Mouse (Mus musculus) lung, postnatal 14 days (tissue): ENCODE measurements around the gene Hpcal1.

ENCODE experiments used
- DNase-seq: peaks from one replicate; pipeline ENCODE4 v3.0.0; 2021

Hpcal1 gene

GRCm38 (mm10) chr12:17690564-17691281, at the start of gene Hpcal1:
Gene Hpcal1 (plus strand): TSS chr12:17690856.
- peak; percentile 99 for DNase-seq

DNA sequence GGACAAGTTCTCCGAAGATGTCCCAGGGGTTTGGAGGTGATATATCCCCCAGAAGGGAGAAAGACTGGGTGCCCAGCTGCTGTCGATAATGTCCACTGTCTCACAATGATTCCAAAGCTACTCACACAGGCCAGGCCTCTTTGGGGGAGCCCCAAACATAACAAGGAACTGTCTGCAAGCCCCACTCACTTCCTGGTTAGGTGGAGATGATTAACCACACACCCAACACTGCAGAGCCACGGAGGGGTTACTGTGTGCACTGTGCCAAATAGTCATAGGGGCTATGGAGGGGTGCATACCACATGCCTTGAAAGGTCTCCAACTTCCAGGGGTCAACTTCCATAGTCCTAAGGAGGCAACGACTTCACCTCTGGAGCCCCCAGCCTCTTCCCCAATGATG, 49.4 kb upstream of the Hpcal1 start:
- DNase-seq, result no peak

GRCm38 (mm10) chr12:17644385-17645222, 46.1 kb upstream of the Hpcal1 start:
- DNase-seq, result no peak

DNA sequence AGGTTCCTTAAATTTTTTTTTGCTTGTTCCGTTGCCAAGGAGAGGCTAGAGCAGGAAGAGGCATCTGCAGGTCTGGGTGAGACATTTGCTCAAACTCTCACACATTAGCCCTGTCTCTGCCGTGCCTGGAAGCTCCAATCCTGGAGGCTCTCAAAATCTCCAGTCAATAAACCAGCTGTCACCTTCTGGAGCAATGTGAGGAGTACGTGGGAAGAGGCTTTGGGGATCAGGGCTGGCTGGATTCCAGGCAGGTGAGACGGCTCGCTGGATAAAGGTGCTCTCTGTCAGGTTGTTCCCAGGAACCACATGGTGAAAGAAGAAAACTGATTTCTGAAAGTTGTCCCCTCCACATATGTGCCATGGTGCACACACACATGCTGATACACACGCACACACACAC, 44.2 kb upstream of the Hpcal1 start:
- DNase-seq, result no peak

- DNase-seq, result no peak
These were observed 39.2 kb upstream of the Hpcal1 start for GRCm38 (mm10) chr12:17651223-17652095.

DNA sequence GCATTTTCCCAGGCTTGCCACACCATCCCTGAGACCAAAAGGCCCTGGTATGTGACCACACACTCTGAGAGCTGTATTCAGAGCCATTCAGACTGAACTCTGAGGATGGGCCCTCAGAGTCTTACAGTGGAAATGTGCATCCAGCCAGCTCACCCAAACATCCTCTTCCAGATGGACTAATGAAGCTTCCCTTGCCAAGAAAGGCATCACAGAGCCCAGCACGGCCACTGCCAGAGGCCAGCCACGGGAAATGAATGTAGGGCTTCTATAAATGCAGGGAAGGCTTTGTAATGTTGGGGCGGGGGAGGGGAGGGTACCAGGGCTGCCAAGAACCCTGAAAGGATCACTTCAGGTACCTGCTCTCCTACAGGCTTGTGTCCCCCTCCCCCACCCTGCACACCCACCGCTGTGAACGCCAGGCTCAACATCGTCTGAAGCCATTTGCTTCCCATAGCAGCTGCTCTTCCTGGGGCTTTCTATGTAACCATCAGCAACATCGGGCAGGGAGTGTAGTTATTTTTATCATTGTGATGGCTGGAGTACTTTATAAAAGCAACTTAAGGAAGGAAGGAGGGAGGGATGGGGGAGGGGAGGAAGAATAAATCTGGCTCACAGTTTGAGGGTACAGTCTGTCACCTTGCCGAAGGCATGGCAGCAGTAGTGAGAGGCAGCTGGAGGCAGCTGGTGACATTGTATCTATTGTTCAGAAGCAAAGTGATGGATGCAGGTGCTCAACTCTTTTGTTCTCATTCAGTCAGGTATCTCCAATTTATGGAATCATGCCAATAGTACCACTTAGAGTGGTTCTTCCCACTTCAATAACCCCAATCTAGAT, 38.2 kb upstream of the Hpcal1 start:
- no peak for DNase-seq

GRCm38 (mm10) chr12:17653051-17653783, 37.4 kb upstream of the Hpcal1 start:
- no peak for DNase-seq

GRCm38 (mm10) chr12:17657561-17658195, 33.0 kb upstream of the Hpcal1 start:
- DNase-seq, result no peak

DNA sequence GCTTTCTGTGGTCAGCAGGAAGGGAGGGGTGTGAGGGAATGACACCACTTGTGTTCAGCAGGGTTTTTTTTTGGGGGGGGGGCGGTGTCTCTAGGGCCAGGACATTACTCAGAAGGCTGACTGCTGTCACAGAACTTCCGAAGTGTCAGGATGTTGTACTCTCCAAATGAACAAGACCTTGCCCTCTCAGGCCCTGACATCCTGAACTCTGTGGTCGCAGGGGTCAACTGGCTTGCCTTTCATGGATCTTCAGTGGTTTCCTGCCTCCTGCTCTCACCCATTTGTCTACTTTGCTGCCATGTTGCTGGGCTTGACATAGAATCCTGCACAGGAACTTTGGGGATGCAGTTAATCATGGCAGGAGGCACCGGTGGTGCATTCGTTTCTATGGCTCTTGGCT, 32.1 kb upstream of the Hpcal1 start:
- DNase-seq, result no peak

GRCm38 (mm10) chr12:17661483-17661920, 29.2 kb upstream of the Hpcal1 start:
- DNase-seq, result peak; percentile 22

GRCm38 (mm10) chr12:17663991-17664635, 26.5 kb upstream of the Hpcal1 start:
- DNase-seq, result no peak

- DNase-seq, result no peak
These were observed 24.7 kb upstream of the Hpcal1 start for GRCm38 (mm10) chr12:17665906-17666326.

DNA sequence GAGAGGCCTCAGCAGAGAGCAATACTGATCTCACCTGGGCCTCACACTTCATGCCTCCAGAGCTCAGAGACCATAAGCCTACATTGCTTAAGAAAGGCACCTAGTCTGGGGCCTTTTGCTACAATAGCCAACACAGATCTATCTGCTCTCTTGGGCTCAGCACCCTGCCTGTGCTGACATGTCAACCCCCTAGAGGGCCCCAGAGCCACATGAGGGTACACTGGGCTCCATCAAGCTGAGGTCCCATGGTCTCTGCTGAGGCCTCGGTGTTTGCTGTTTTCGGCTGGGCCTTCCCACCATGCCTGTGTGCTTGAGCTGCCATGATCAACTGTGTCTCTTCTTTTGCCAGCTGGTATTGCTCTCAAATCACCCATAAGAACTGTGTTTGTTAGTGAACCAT, 24.0 kb upstream of the Hpcal1 start:
- peak; percentile 48 for DNase-seq

GRCm38 (mm10) chr12:17673729-17674128, 16.9 kb upstream of the Hpcal1 start:
- no peak for DNase-seq

GRCm38 (mm10) chr12:17674182-17674812, 16.4 kb upstream of the Hpcal1 start:
- DNase-seq, result no peak

DNA sequence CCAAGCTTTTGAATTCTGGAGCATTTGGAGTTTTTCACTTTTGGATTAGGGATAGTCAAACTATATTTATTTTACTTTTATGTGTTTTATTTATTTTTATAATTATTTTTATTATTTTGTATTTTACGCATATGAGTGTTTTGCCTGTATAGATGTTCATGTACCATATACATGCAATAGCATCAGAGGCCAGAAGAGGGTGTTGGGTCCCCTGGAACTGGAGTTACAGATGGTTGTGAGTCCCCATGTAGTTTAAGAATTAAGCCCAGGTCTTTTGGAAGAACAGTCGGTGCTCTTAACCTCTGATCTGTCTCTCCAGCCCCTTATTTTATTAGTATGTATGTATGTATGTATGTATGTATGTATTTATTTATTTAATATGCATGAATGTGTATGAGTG, 12.9 kb upstream of the Hpcal1 start:
- DNase-seq, result no peak

DNA sequence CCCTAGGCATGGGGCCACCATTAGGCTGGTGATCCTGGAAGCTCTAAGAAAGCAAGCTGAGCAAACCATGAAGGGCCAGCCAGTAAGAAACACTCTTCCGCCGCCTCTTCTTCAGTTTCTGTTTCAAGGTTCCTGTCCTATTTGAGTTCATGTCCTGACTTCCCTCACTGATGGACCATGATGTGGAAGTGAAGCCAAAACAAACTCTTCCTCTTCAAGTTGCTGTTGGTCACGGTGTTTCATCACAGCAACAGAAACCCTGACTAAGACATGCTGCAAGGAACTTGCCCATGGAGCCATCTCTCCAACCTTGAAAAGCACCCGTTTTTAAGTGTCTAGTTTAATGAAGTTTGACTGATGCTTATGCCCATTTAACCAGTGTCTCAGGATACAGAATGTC, 11.1 kb upstream of the Hpcal1 start:
- no peak for DNase-seq

- DNase-seq, result no peak
These were observed 8.5 kb upstream of the Hpcal1 start for GRCm38 (mm10) chr12:17682161-17682560.

- no peak for DNase-seq
These were observed 6.3 kb upstream of the Hpcal1 start for GRCm38 (mm10) chr12:17684315-17684714.

DNA sequence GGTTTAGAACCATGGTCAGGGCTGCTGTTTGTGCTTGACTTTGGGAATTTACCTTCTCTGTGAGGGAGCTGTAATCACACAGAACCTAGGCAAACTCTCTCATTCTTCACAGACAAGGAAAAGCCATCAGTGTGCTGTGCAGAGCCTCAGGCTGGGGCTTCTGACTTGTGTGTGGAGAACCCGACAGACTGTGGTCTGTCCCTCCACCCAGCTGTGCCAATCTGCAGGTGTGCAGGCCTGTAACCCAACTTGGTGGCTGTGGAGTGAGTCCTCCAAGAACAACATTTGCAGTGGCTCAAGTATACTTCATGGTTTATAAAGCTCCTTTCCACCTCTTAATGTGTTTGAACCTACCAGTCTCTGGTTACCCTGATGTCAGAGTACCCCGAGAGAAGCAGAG, 4.5 kb upstream of the Hpcal1 start:
- DNase-seq, result no peak
